Mouse (Mus musculus) lung, embryonic 15.5 days (tissue): ENCODE measurements around the gene Itga11. TPM values are rescaled to one million over a fixed set of nuclear protein-coding genes. Genes with fewer than 3 reads are reported as not detected.

ENCODE experiments used
- ATAC-seq: fragments of 200-750 bp; cut with Nextera tagmentation; 2 replicates; pipeline ENCODE4 v1.8.0; 2017; ENCODE audit warnings: moderate number of reproducible peaks, borderline replicate concordance; ENCODE audit not compliant: low FRiP score, low TSS enrichment; ENCODE audit errors: extremely low read depth
- H3K27ac ChIP-seq: fragments of 300-500 bp; sonication (generic); 2 replicates; pipeline ENCODE4 v1.5.1; 2015; ENCODE audit warnings: moderate library complexity, mild to moderate bottlenecking, inconsistent platforms
- H3K27me3 ChIP-seq: fragments of 300-500 bp; sonication (generic); 2 replicates; pipeline ENCODE4 v1.6.1; 2015; ENCODE audit warnings: inconsistent platforms
- H3K36me3 ChIP-seq: fragments of 300-500 bp; sonication (generic); 2 replicates; pipeline ENCODE4 v1.6.1; 2015; ENCODE audit warnings: inconsistent platforms
- H3K4me1 ChIP-seq: fragments of 300-500 bp; sonication (generic); 2 replicates; pipeline ENCODE4 v1.6.1; 2015; ENCODE audit warnings: inconsistent platforms
- H3K4me2 ChIP-seq: fragments of 300-500 bp; sonication (generic); 2 replicates; pipeline ENCODE4 v1.6.1; 2015; ENCODE audit warnings: inconsistent platforms, mild to moderate bottlenecking, moderate library complexity
- H3K4me3 ChIP-seq: fragments of 300-500 bp; sonication (generic); 2 replicates; pipeline ENCODE4 v1.5.1; 2015; ENCODE audit warnings: mild to moderate bottlenecking, inconsistent platforms
- H3K9ac ChIP-seq: fragments of 300-500 bp; sonication (generic); 2 replicates; pipeline ENCODE4 v1.6.1; 2015; ENCODE audit warnings: inconsistent platforms
- H3K9me3 ChIP-seq: fragments of 300-500 bp; sonication (generic); 2 replicates; pipeline ENCODE4 v1.6.1; 2016; ENCODE audit warnings: inconsistent platforms
- WGBS: fragments of 180-500 bp; shearing (Covaris S2); methylation state at CpG from one replicate; pipeline ENCODE4 v1.1.7; 2015; 5-methylcytosine and 5-hydroxymethylcytosine counted together
- polyA plus RNA-seq: library from polyadenylated mRNA; unstranded; fragments of >200 nt; fragmentation: Nextera tagmentation; extraction: Ambion mirVana; gene quantifications from 2 replicates; pipeline ENCODE4 v1.2.1, GENCODE M21; 2015

Gene Itga11
- polyA plus RNA-seq, 1 experiment from 2014 or later: 0.45 TPM

DNA sequence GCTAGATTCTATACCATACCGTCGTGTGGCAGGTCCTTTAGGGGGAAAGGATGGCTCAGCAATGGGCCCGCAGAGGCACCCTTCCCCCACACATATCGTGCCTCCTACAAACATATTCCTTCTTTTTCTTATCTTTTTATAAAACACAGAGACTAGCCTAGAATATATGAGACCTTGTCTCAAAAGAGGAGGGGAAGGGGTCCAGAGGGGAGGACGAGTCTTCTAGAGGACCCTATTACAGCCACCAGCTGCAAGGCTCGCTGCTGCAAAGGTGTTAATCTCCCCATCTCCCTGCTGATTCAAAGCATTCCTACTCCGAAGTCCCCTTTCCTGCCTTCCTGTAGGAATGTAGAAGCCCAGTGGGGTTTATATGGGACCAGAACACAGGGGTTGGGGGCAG is 148.8 kb downstream of the Itga11 start:
- 12% methylated on average over 7 of the region's 7 CpGs for WGBS
- Histone ChIP-seq H3K9ac (no peak overlapping the region), H3K27ac (peak overlapping the region; percentile 51), H3K4me1 (peaks cover 22% of the 10 kb centered on the region), H3K27me3 (no peaks in the 10 kb centered on the region), H3K36me3 (no peaks in the 10 kb centered on the region), H3K4me3 (no peak overlapping the region), H3K4me2 (peak overlapping the region; percentile 26; the same call in 1 of the 2 replicates), H3K9me3 (no peaks in the 10 kb centered on the region)
- no peak for ATAC-seq

- Histone ChIP-seq H3K4me3 (peak overlapping the region; percentile 28), H3K9ac (no peak overlapping the region), H3K27me3 (no peaks in the 10 kb centered on the region), H3K36me3 (no peaks in the 10 kb centered on the region), H3K4me1 (peaks cover 22% of the 10 kb centered on the region), H3K4me2 (peak overlapping the region; percentile 61), H3K27ac (peak overlapping the region; percentile 53), H3K9me3 (no peaks in the 10 kb centered on the region)
- ATAC-seq: no peak; the same call in 1 of the 2 replicates
- WGBS: 7% methylated on average over 24 of the region's 24 CpGs
Observed at GRCm38 (mm10) chr9:62827939-62828652, 150.5 kb downstream of the Itga11 start.

- WGBS: under 1% methylated on average over 23 of the region's 23 CpGs
Observed at GRCm38 (mm10) chr9:62828662-62829086, 151.0 kb downstream of the Itga11 start.

DNA sequence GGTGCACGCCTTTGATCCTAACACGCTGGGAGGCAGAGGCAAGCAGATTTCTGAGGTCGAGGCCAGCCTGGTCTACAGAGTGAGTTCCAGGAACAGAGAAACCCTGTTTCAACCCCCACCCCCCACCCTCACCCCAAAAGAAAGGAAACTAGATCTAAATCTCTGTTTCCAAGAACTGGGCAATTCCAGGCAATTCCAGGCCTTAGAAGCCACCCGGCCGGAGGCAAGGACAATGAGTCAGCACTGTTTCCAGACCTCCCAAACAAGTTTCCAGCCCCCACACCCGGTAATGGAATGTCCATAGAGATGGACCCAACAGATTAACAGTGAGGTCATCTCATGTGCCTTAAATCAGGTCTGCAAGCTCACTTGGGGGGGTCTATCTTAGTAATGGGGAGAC is 152.3 kb downstream of the Itga11 start:
- 75% methylated on average over 6 of the region's 6 CpGs for WGBS
- no peak overlapping the region for H3K9ac ChIP-seq
- ATAC-seq: no peak
- no peaks in the 10 kb centered on the region for H3K36me3 ChIP-seq
- no peaks in the 10 kb centered on the region for H3K27me3 ChIP-seq
- no peak overlapping the region for H3K4me3 ChIP-seq
- H3K4me2 ChIP-seq: no peak overlapping the region
- no peak overlapping the region for H3K27ac ChIP-seq
- no peaks in the 10 kb centered on the region for H3K9me3 ChIP-seq
- H3K4me1 ChIP-seq: peaks cover 22% of the 10 kb centered on the region

More at GRCm38 (mm10) chr9:62828662-62829086, 151.0 kb downstream of the Itga11 start:
- Histone ChIP-seq H3K4me1 (peaks cover 22% of the 10 kb centered on the region), H3K9ac (no peak overlapping the region), H3K4me2 (peak overlapping the region; percentile 61), H3K27me3 (no peaks in the 10 kb centered on the region), H3K27ac (peak overlapping the region; percentile 53), H3K4me3 (peak overlapping the region; percentile 28), H3K9me3 (no peaks in the 10 kb centered on the region), H3K36me3 (no peaks in the 10 kb centered on the region)
- ATAC-seq: peak; percentile 96

Other genes with a start within 250 kb of the Itga11 start
- gene Coro2b, start 140.8 kb upstream of the Itga11 start, polyA plus RNA-seq: 20.5 and 22.8 TPM in 2 replicates
- gene Fem1b, start 134.1 kb downstream of the Itga11 start, polyA plus RNA-seq: 20.8 and 21.7 TPM in 2 replicates
- gene Cln6, start 161.0 kb downstream of the Itga11 start, polyA plus RNA-seq: 19.6 and 22.4 TPM in 2 replicates
- 11.8 and 12.8 TPM in 2 replicates for gene Calml4, start 180.3 kb downstream of the Itga11 start, polyA plus RNA-seq